Mouse (Mus musculus) stomach, embryonic 14.5 days (tissue): ENCODE measurements around the gene Itsn1. TPM values are rescaled to one million over a fixed set of nuclear protein-coding genes. Genes with fewer than 3 reads are reported as not detected.

Source experiments
- ATAC-seq: fragments of 200-750 bp; cut with Nextera tagmentation; 2 replicates; pipeline ENCODE4 v1.8.0; 2017; ENCODE audit warnings: low read depth, moderate TSS enrichment; ENCODE audit not compliant: insufficient number of reproducible peaks, insufficient read depth, low FRiP score
- H3K27ac ChIP-seq: fragments of 300-500 bp; sonication (generic); 2 replicates; pipeline ENCODE4 v1.5.1; 2014; ENCODE audit warnings: mild to moderate bottlenecking, low read length, moderate library complexity, mixed read lengths
- H3K27me3 ChIP-seq: fragments of 300-500 bp; sonication (generic); 2 replicates; pipeline ENCODE4 v1.6.1; 2014; ENCODE audit warnings: low read length, control low read depth, mixed read lengths; ENCODE audit not compliant: control insufficient read depth, insufficient read depth
- H3K36me3 ChIP-seq: fragments of 300-500 bp; sonication (generic); 2 replicates; pipeline ENCODE4 v1.6.1; 2014; ENCODE audit warnings: mild to moderate bottlenecking, control low read depth, low read length, moderate library complexity, mixed read lengths; ENCODE audit not compliant: control insufficient read depth, insufficient read depth
- H3K4me1 ChIP-seq: fragments of 300-500 bp; sonication (generic); 2 replicates; pipeline ENCODE4 v1.6.1; 2014; ENCODE audit warnings: low read length, control low read depth, mixed read lengths; ENCODE audit not compliant: control insufficient read depth, insufficient read depth
- H3K4me2 ChIP-seq: fragments of 300-500 bp; sonication (generic); replicated peaks from 2 replicates; pipeline ENCODE4 v1.6.1; 2014; ENCODE audit warnings: low read depth, low read length, control low read depth
- H3K4me3 ChIP-seq: fragments of 300-500 bp; sonication (generic); 2 replicates; pipeline ENCODE4 v1.5.1; 2014; ENCODE audit warnings: low read depth, low read length, control low read depth
- H3K9ac ChIP-seq: fragments of 300-500 bp; sonication (generic); replicated peaks from 2 replicates; pipeline ENCODE4 v1.6.1; 2014; ENCODE audit warnings: low read depth, mild to moderate bottlenecking, control low read depth, low read length, moderate library complexity, mixed read lengths
- H3K9me3 ChIP-seq: fragments of 300-500 bp; sonication (generic); 2 replicates; pipeline ENCODE4 v1.6.1; 2016; ENCODE audit warnings: low read depth, low read length, control low read depth; ENCODE audit not compliant: control insufficient read depth
- WGBS: fragments of 180-500 bp; shearing (Covaris S2); extraction: QIAGEN DNeasy Blood & Tissue Kit; methylation state at CpG from one replicate; pipeline ENCODE4 v1.1.7; 2014; 5-methylcytosine and 5-hydroxymethylcytosine counted together
- polyA plus RNA-seq: library from polyadenylated mRNA; unstranded; fragments of >200 nt; fragmentation: Nextera tagmentation; extraction: Ambion mirVana; gene quantifications from 2 replicates; pipeline ENCODE4 v1.2.1, GENCODE M21; 2014

Itsn1 gene
- polyA plus RNA-seq, 1 experiment from 2014 or later = 26.4 TPM

- Histone ChIP-seq H3K36me3 (no peaks in the 10 kb centered on the region), H3K4me3 (no peak overlapping the region), H3K27me3 (no peaks in the 10 kb centered on the region), H3K9me3 (no peaks in the 10 kb centered on the region), H3K4me1 (0 out of 2 replicates have a peak, but pooled peaks cover 4% of the 10 kb centered on the region), H3K27ac (no peak overlapping the region), H3K9ac (no peak overlapping the region), H3K4me2 (no peak overlapping the region)
- no peak for ATAC-seq
- 92% methylated on average over 11 of the region's 11 CpGs for WGBS
These were observed 152.0 kb downstream of the Itsn1 start for GRCm38 (mm10) chr16:91880869-91881767.

- no peaks in the 10 kb centered on the region for H3K36me3 ChIP-seq
- H3K9ac ChIP-seq = no peak overlapping the region
These were observed 153.2 kb downstream of the Itsn1 start for GRCm38 (mm10) chr16:91882168-91882859.

GRCm38 (mm10) chr16:91883636-91884035 is 154.6 kb downstream of the Itsn1 start:
- H3K27me3 ChIP-seq = no peaks in the 10 kb centered on the region
- H3K4me1 ChIP-seq = 0 out of 2 replicates have a peak, but pooled peaks cover 4% of the 10 kb centered on the region
- no peaks in the 10 kb centered on the region for H3K9me3 ChIP-seq
- no peak overlapping the region for H3K4me2 ChIP-seq
- WGBS = 90% methylated on average over 2 of the region's 2 CpGs
- no peak for ATAC-seq
- H3K4me3 ChIP-seq = no peak overlapping the region
- no peak overlapping the region for H3K9ac ChIP-seq
- H3K36me3 ChIP-seq = no peaks in the 10 kb centered on the region
- H3K27ac ChIP-seq = no peak overlapping the region

More at GRCm38 (mm10) chr16:91882168-91882859, 153.2 kb downstream of the Itsn1 start:
- H3K4me2 ChIP-seq = no peak overlapping the region
- H3K4me1 ChIP-seq = 0 out of 2 replicates have a peak, but pooled peaks cover 4% of the 10 kb centered on the region
- ATAC-seq = no peak
- H3K9me3 ChIP-seq = no peaks in the 10 kb centered on the region
- H3K27ac ChIP-seq = no peak overlapping the region
- no peak overlapping the region for H3K4me3 ChIP-seq
- WGBS = 51% methylated on average over 9 of the region's 9 CpGs
- H3K27me3 ChIP-seq = no peaks in the 10 kb centered on the region

- no peak overlapping the region for H3K9ac ChIP-seq
- no peaks in the 10 kb centered on the region for H3K36me3 ChIP-seq
- no peaks in the 10 kb centered on the region for H3K9me3 ChIP-seq
- no peak overlapping the region for H3K27ac ChIP-seq
- WGBS = 55% methylated on average over 5 of the region's 5 CpGs
- no peak overlapping the region for H3K4me3 ChIP-seq
- H3K4me2 ChIP-seq = no peak overlapping the region
- no peak for ATAC-seq
- H3K4me1 ChIP-seq = 0 out of 2 replicates have a peak, but pooled peaks cover 4% of the 10 kb centered on the region
- no peaks in the 10 kb centered on the region for H3K27me3 ChIP-seq
These were observed 155.1 kb downstream of the Itsn1 start for GRCm38 (mm10) chr16:91884196-91884595.

GRCm38 (mm10) chr16:91885389-91886122 is 156.5 kb downstream of the Itsn1 start:
- Histone ChIP-seq H3K4me2 (peak overlapping the region; percentile 39), H3K36me3 (no peaks in the 10 kb centered on the region), H3K27ac (no peak overlapping the region), H3K9ac (no peak overlapping the region), H3K27me3 (no peaks in the 10 kb centered on the region), H3K4me1 (0 out of 2 replicates have a peak, but pooled peaks cover 4% of the 10 kb centered on the region), H3K9me3 (no peaks in the 10 kb centered on the region), H3K4me3 (peak overlapping the region; percentile 9; the same call in 1 of the 2 replicates)
- 2% methylated on average over 18 of the region's 19 CpGs for WGBS
- ATAC-seq = no peak; the same call in 1 of the 2 replicates

GRCm38 (mm10) chr16:91888368-91888767 is 159.3 kb downstream of the Itsn1 start:
- Histone ChIP-seq H3K27ac (no peak overlapping the region), H3K27me3 (no peaks in the 10 kb centered on the region), H3K4me2 (no peak overlapping the region), H3K4me1 (0 out of 2 replicates have a peak, but pooled peaks cover 4% of the 10 kb centered on the region), H3K36me3 (no peaks in the 10 kb centered on the region), H3K9ac (no peak overlapping the region), H3K4me3 (no peak overlapping the region), H3K9me3 (no peaks in the 10 kb centered on the region)
- WGBS = 86% methylated on average over 3 of the region's 3 CpGs
- no peak for ATAC-seq

GRCm38 (mm10) chr16:91889831-91890230 is 160.8 kb downstream of the Itsn1 start:
- no peak for ATAC-seq
- Histone ChIP-seq H3K9me3 (no peaks in the 10 kb centered on the region), H3K27me3 (no peaks in the 10 kb centered on the region), H3K4me1 (0 out of 2 replicates have a peak, but pooled peaks cover 4% of the 10 kb centered on the region), H3K36me3 (no peaks in the 10 kb centered on the region), H3K27ac (no peak overlapping the region), H3K4me2 (no peak overlapping the region), H3K4me3 (no peak overlapping the region), H3K9ac (no peak overlapping the region)
- 54% methylated on average over 12 of the region's 12 CpGs for WGBS

- H3K27ac ChIP-seq = no peak overlapping the region
- 81% methylated on average over 11 of the region's 11 CpGs for WGBS
- ATAC-seq = no peak
- H3K36me3 ChIP-seq = no peaks in the 10 kb centered on the region
- no peaks in the 10 kb centered on the region for H3K27me3 ChIP-seq
- H3K9me3 ChIP-seq = no peaks in the 10 kb centered on the region
- H3K4me2 ChIP-seq = no peak overlapping the region
- H3K4me1 ChIP-seq = no peaks in the 10 kb centered on the region
- no peak overlapping the region for H3K9ac ChIP-seq
- H3K4me3 ChIP-seq = no peak overlapping the region
These were observed 162.1 kb downstream of the Itsn1 start for GRCm38 (mm10) chr16:91891218-91891617.
